Mouse (Mus musculus): ENCODE measurements at regions not wholly inside any gene's neighbourhood (a gene's known extent, or its start where the extent isn't known, plus 50 kb on each side); places are given as distances from the start of the nearest gene placed in this dataset.

DNA sequence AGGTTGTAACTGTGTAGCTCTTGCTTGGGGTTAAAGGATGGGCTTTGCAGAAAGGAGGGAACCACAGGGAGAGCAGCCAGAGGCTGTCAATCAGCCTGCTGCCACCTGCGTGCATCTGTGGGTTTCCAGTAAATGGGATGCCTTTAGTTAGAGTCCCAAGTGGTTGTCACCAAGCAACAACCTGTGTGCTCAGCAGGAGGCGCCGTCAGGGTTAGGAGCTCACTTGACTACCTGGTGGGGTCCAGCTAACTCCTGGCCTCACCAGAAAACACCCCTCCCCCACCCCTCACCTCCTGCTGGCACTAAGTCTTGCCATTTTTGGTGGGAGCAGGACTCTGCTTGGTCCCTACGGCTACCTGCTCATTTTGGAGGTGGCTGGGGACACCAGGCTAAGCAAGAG lies 135.0 kb upstream of the Spin1 start:
- TF ChIP-seq CTCF (IDR thresholded peaks at IDR 0.05; ENCODE audit: borderline replicate concordance, extremely low read depth, insufficient read depth, insufficient read length): no peak
- TF ChIP-seq POLR2A (IDR thresholded peaks at IDR 0.05; ENCODE audit: borderline replicate concordance, extremely low read depth, insufficient read depth, insufficient read length, poor library complexity, severe bottlenecking): no peak
